Mouse (Mus musculus): ENCODE measurements around the gene Mmel1. TPM values are rescaled to one million over a fixed set of nuclear protein-coding genes. Genes with fewer than 3 reads are reported as not detected.
A peak's percentile ranks its signal among the peaks of the same experiment; 100 is the strongest.

The Mmel1 gene
- polyA plus RNA-seq, 1 experiment, result 0.09 TPM

- no peak overlapping the region for H3K4me3 ChIP-seq (replicated peaks; ENCODE audit: extremely low read depth, low read depth, low read length)
- no peak for TF ChIP-seq POLR2A (IDR thresholded peaks at IDR 0.05; ENCODE audit: borderline replicate concordance, extremely low read depth, low read depth, low read length)
- 69% methylated on average over 10 of the region's 10 CpGs for WGBS
- DNase-seq, result no peak
- 0 out of 2 replicates have a peak, but pooled peaks cover 3% of the 10 kb centered on the region for H3K4me1 ChIP-seq (ENCODE audit: control insufficient read depth, insufficient read depth, low read length)
Observed at GRCm38 (mm10) chr4:154942632-154943322, 73.4 kb downstream of the Mmel1 start.

GRCm38 (mm10) chr4:154943323-154944039, 74.1 kb downstream of the Mmel1 start:
- no peak for DNase-seq
- 87% methylated on average over 6 of the region's 6 CpGs for WGBS
- 0 out of 2 replicates have a peak, but pooled peaks cover 3% of the 10 kb centered on the region for H3K4me1 ChIP-seq (ENCODE audit: control insufficient read depth, insufficient read depth, low read length)
- no peak for TF ChIP-seq POLR2A (IDR thresholded peaks at IDR 0.05; ENCODE audit: borderline replicate concordance, extremely low read depth, low read depth, low read length)
- H3K4me3 ChIP-seq (replicated peaks; ENCODE audit: extremely low read depth, low read depth, low read length), result no peak overlapping the region

GRCm38 (mm10) chr4:154944121-154944590, 74.8 kb downstream of the Mmel1 start:
- DNase-seq, result peak; percentile 55
- TF ChIP-seq POLR2A (IDR thresholded peaks at IDR 0.05; ENCODE audit: borderline replicate concordance, extremely low read depth, low read depth, low read length), result no peak
- peak; percentile 92 for TF ChIP-seq CTCF (IDR thresholded peaks at IDR 0.05; ENCODE audit: insufficient read depth, low read length)
- WGBS, result 17% methylated on average over 2 of the region's 2 CpGs
- H3K4me3 ChIP-seq (replicated peaks; ENCODE audit: extremely low read depth, low read depth, low read length), result no peak overlapping the region
- 0 out of 2 replicates have a peak, but pooled peaks cover 3% of the 10 kb centered on the region for H3K4me1 ChIP-seq (ENCODE audit: control insufficient read depth, insufficient read depth, low read length)

Other genes starting within 250 kb of the Mmel1 start
- gene Prdm16, start 232.7 kb upstream of the Mmel1 start, polyA plus RNA-seq (2012; rRNA removed), result 17.7 and 18.3 TPM in 2 replicates
- gene Actrt2, start 201.7 kb upstream of the Mmel1 start, polyA plus RNA-seq (2012; rRNA removed), result not detected in 2 replicates
- 4.8 and 5.1 TPM in 2 replicates for gene Ttc34, start 32.1 kb upstream of the Mmel1 start, polyA plus RNA-seq (2012; rRNA removed)
- gene Fam213b, start 29.6 kb downstream of the Mmel1 start, polyA plus RNA-seq (2012; rRNA removed), result 8.9 and 14.8 TPM in 2 replicates
- gene Tnfrsf14, start 59.0 kb downstream of the Mmel1 start, polyA plus RNA-seq (2012; rRNA removed), result 51.1 and 56.8 TPM in 2 replicates
- 0.09 TPM in 1 of 2 replicates, not detected in the other for gene Hes5, start 91.3 kb downstream of the Mmel1 start, polyA plus RNA-seq (2012; rRNA removed)
- gene Pank4, start 94.5 kb downstream of the Mmel1 start, polyA plus RNA-seq (2012; rRNA removed), result 35.0 and 49.1 TPM in 2 replicates
- 15.1 and 23.9 TPM in 2 replicates for gene Plch2, start 187.2 kb downstream of the Mmel1 start, polyA plus RNA-seq (2012; rRNA removed)
- gene Pex10, start 197.4 kb downstream of the Mmel1 start, polyA plus RNA-seq (2012; rRNA removed), result 20.8 and 23.7 TPM in 2 replicates
- 76.1 and 85.9 TPM in 2 replicates for gene Rer1, start 216.8 kb downstream of the Mmel1 start, polyA plus RNA-seq (2012; rRNA removed)
- 14.2 and 15.5 TPM in 2 replicates for gene Morn1, start 217.0 kb downstream of the Mmel1 start, polyA plus RNA-seq (2012; rRNA removed)